Mouse (Mus musculus): ENCODE measurements around the gene Serpina6. TPM values are rescaled to one million over a fixed set of nuclear protein-coding genes. Genes with fewer than 3 reads are reported as not detected.

Serpina6 gene
- polyA plus RNA-seq, 1 experiment from 2014 or later: 0.26 TPM

- 80% methylated on average over 2 of the region's 2 CpGs for WGBS
- ATAC-seq: no peak
Observed at GRCm38 (mm10) chr12:103598411-103598810, 58.6 kb downstream of the Serpina6 start.

More at GRCm38 (mm10) chr12:103598411-103598810, 58.6 kb downstream of the Serpina6 start:
- H3K4me3 ChIP-seq (replicated peaks): no peak overlapping the region
- H3K27me3 ChIP-seq: no peaks in the 10 kb centered on the region
- H3K4me1 ChIP-seq (replicated peaks): peaks cover 6% of the 10 kb centered on the region; the same call in 1 of the 2 replicates
- no peak overlapping the region for H3K27ac ChIP-seq
- H3K4me2 ChIP-seq (replicated peaks): no peak overlapping the region
- H3K9me3 ChIP-seq: no peaks in the 10 kb centered on the region
- H3K9ac ChIP-seq (replicated peaks): no peak overlapping the region
- H3K36me3 ChIP-seq: no peaks in the 10 kb centered on the region

Other genes starting within 250 kb of the Serpina6 start
- 0.68 and 1.2 TPM in 2 replicates for gene 9330161L09Rik, start 249.4 kb downstream of the Serpina6 start, polyA plus RNA-seq (2015; fragmentation: Nextera tagmentation; extraction: Ambion mirVana)
- 138 and 163 TPM in 2 replicates for gene Ddx24, start 231.4 kb downstream of the Serpina6 start, polyA plus RNA-seq (2015; fragmentation: Nextera tagmentation; extraction: Ambion mirVana)
- 5.2 and 6.2 TPM in 2 replicates for gene Ifi27, start 223.0 kb downstream of the Serpina6 start, polyA plus RNA-seq (2015; fragmentation: Nextera tagmentation; extraction: Ambion mirVana)
- 3.0 and 6.2 TPM in 2 replicates for gene Ifi27l2a, start 213.5 kb downstream of the Serpina6 start, polyA plus RNA-seq (2015; fragmentation: Nextera tagmentation; extraction: Ambion mirVana)
- gene Ifi27l2b, start 200.0 kb downstream of the Serpina6 start, polyA plus RNA-seq (2015; fragmentation: Nextera tagmentation; extraction: Ambion mirVana): not detected in 2 replicates
- 2.0 and 2.2 TPM in 2 replicates for gene Ppp4r4, start 124.9 kb downstream of the Serpina6 start, polyA plus RNA-seq (2015; fragmentation: Nextera tagmentation; extraction: Ambion mirVana)
- gene Serpina10, start 25.8 kb downstream of the Serpina6 start, polyA plus RNA-seq (2015; fragmentation: Nextera tagmentation; extraction: Ambion mirVana): 0.05 TPM in 1 of 2 replicates, not detected in the other
- not detected in 2 replicates for gene Serpina16, start 18.9 kb upstream of the Serpina6 start, polyA plus RNA-seq (2015; fragmentation: Nextera tagmentation; extraction: Ambion mirVana)
- gene Serpina1f, start 38.3 kb upstream of the Serpina6 start, polyA plus RNA-seq (2015; fragmentation: Nextera tagmentation; extraction: Ambion mirVana): 0.13 TPM in 1 of 2 replicates, not detected in the other
- not detected in 2 replicates for gene Serpina1d, start 116.4 kb upstream of the Serpina6 start, polyA plus RNA-seq (2015; fragmentation: Nextera tagmentation; extraction: Ambion mirVana)
- 1.1 TPM in 1 of 2 replicates, not detected in the other for gene Serpina1b, start 173.2 kb upstream of the Serpina6 start, polyA plus RNA-seq (2015; fragmentation: Nextera tagmentation; extraction: Ambion mirVana)
- 0.50 TPM in 1 of 2 replicates, not detected in the other for gene Serpina1a, start 206.3 kb upstream of the Serpina6 start, polyA plus RNA-seq (2015; fragmentation: Nextera tagmentation; extraction: Ambion mirVana)
- 0.22 TPM in 1 of 2 replicates, not detected in the other for gene Serpina1c, start 247.7 kb upstream of the Serpina6 start, polyA plus RNA-seq (2015; fragmentation: Nextera tagmentation; extraction: Ambion mirVana)

All from midbrain, embryonic 13.5 days (tissue).